In genomic region chr12:99721318-99721717, GRCm38 (mm10) we compare ENCODE assay signal across 11 mouse cellular contexts.
DNase-seq lines count a peak whose midpoint lies in the region; ATAC-seq and TF ChIP-seq lines count a peak whose summit lies in the region.
"Had no signal": no experiment of that assay in that cellular context is flagged by ENCODE, and none has a peak within 500 bp of the region (broad histone marks: within the 10 kb centered on the region; RNA-seq: fewer than 3 reads in every experiment).

No protein-coding gene starts in this region.

- no peak for TF ChIP-seq CTCF in lung, postnatal 0 days (IDR thresholded peaks at IDR 0.05)
- TF ChIP-seq CTCF in lung, adult 2 months (IDR thresholded peaks at IDR 0.05; ENCODE audit: insufficient read depth, low read length) = no peak

- 57% methylated on average over 10 of the region's 10 CpGs for WGBS in lung, postnatal 0 days
- 63% methylated on average over 10 of the region's 10 CpGs for WGBS in lung, adult 2 months
- 34% methylated on average over 10 of the region's 10 CpGs for WGBS in limb, embryonic 12.5 days
- WGBS in forebrain, embryonic 13.5 days = 82% methylated on average over 10 of the region's 10 CpGs

- H3K36me3 ChIP-seq in lung, postnatal 0 days (ENCODE audit: insufficient read depth, low read length) = no peaks in the 10 kb centered on the region
- H3K36me3 ChIP-seq in limb, embryonic 12.5 days = no peaks in the 10 kb centered on the region
- H3K36me3 ChIP-seq in forebrain, embryonic 13.5 days (ENCODE audit: poor library complexity, severe bottlenecking) = no peaks in the 10 kb centered on the region
- H3K36me3 ChIP-seq: liver, embryonic 15.5 days had no signal

- DNase-seq in heart, adult 11 months = peak; percentile 91
- no peak for DNase-seq in heart, postnatal 25 days (ENCODE audit: low spot score)
- peak; percentile 68 for DNase-seq in lung, postnatal 0 days (ENCODE audit: low spot score)
- DNase-seq in lung, adult 2 months = no peak
- no peak for DNase-seq in yolk sac, embryonic 10.5 days (ENCODE audit: low spot score)
- no peak for DNase-seq in spleen, postnatal 4 days (ENCODE audit: low spot score in 2 of 2)
- DNase-seq: kidney, adult 11 months had no signal

- no peak for TF ChIP-seq POLR2A in lung, adult 2 months (IDR thresholded peaks at IDR 0.05; ENCODE audit: borderline replicate concordance, extremely low read depth, low read depth, low read length)

- H3K27me3 ChIP-seq in lung, postnatal 0 days (replicated peaks; ENCODE audit: insufficient read depth, low read length) = no peaks in the 10 kb centered on the region
- no peaks in the 10 kb centered on the region for H3K27me3 ChIP-seq in limb, embryonic 12.5 days
- no peaks in the 10 kb centered on the region for H3K27me3 ChIP-seq in forebrain, embryonic 13.5 days
- H3K27me3 ChIP-seq: liver, embryonic 15.5 days had no signal

- H3K9ac ChIP-seq in lung, postnatal 0 days (replicated peaks; ENCODE audit: low read depth) = no peak overlapping the region
- H3K9ac ChIP-seq in limb, embryonic 12.5 days (replicated peaks) = no peak overlapping the region
- no peak overlapping the region for H3K9ac ChIP-seq in forebrain, embryonic 13.5 days
- H3K9ac ChIP-seq: liver, embryonic 15.5 days had no signal

- H3K9me3 ChIP-seq in lung, postnatal 0 days (ENCODE audit: low read length) = no peaks in the 10 kb centered on the region
- no peaks in the 10 kb centered on the region for H3K9me3 ChIP-seq in limb, embryonic 12.5 days
- no peaks in the 10 kb centered on the region for H3K9me3 ChIP-seq in forebrain, embryonic 13.5 days (replicated peaks)
- H3K9me3 ChIP-seq: liver, embryonic 15.5 days had no signal

- ATAC-seq in lung, postnatal 0 days = peak; percentile 64
- no peak for ATAC-seq in limb, embryonic 12.5 days (ENCODE audit: insufficient number of reproducible peaks, insufficient read depth, low FRiP score, low TSS enrichment, low read depth)
- ATAC-seq in forebrain, embryonic 13.5 days = no peak
- ATAC-seq: midbrain, embryonic 16.5 days had no signal

- no peak overlapping the region for H3K4me2 ChIP-seq in lung, postnatal 0 days (replicated peaks; ENCODE audit: low read depth, low read length)
- peak overlapping the region; percentile 7; the same call in 1 of the 2 replicates for H3K4me2 ChIP-seq in limb, embryonic 12.5 days
- no peak overlapping the region for H3K4me2 ChIP-seq in forebrain, embryonic 13.5 days
- H3K4me2 ChIP-seq: liver, embryonic 15.5 days had no signal

- no peak overlapping the region for H3K4me3 ChIP-seq in lung, postnatal 0 days (ENCODE audit: low read depth, low read length)
- H3K4me3 ChIP-seq in lung, adult 2 months (replicated peaks; ENCODE audit: extremely low read depth, low read depth, low read length) = no peak overlapping the region
- H3K4me3 ChIP-seq in limb, embryonic 12.5 days (replicated peaks) = no peak overlapping the region
- H3K4me3 ChIP-seq in forebrain, embryonic 13.5 days = no peak overlapping the region
- H3K4me3 ChIP-seq: liver, embryonic 15.5 days had no signal

- intact Hi-C loops in heart, postnatal 25 days (cut with DNase I) = loop anchor here (5.0 kb wide), 2 partner anchors 54 to 109 kb away; no protein-coding TSS in a partner anchor

- no peaks in the 10 kb centered on the region for H3K4me1 ChIP-seq in lung, postnatal 0 days (ENCODE audit: insufficient read depth, low read depth, low read length)
- no peaks in the 10 kb centered on the region for H3K4me1 ChIP-seq in lung, adult 2 months (ENCODE audit: control insufficient read depth, insufficient read depth, low read length)
- peaks cover 14% of the 10 kb centered on the region for H3K4me1 ChIP-seq in limb, embryonic 12.5 days (replicated peaks)
- H3K4me1 ChIP-seq in forebrain, embryonic 13.5 days = peaks cover 6% of the 10 kb centered on the region; the same call in 1 of the 2 replicates
- H3K4me1 ChIP-seq: liver, embryonic 15.5 days had no signal

- no peak overlapping the region for H3K27ac ChIP-seq in lung, postnatal 0 days (ENCODE audit: low read length)
- no peak overlapping the region for H3K27ac ChIP-seq in limb, embryonic 12.5 days
- H3K27ac ChIP-seq in forebrain, embryonic 13.5 days = no peak overlapping the region
- H3K27ac ChIP-seq: liver, embryonic 15.5 days had no signal

- TF ChIP-seq EP300 in lung, postnatal 0 days (IDR thresholded peaks at IDR 0.05) = 0 out of 2 replicates have a peak, but pooled peaks have one; percentile 24

Comparison
In these comparisons a context has a peak if more than half of its experiments do, and no peak if none do; other contexts are left out.
1. DNase-seq: peak in heart, adult 11 months (single experiment) and lung, postnatal 0 days (single experiment); none in heart, postnatal 25 days (single experiment), lung, adult 2 months (single experiment), yolk sac, embryonic 10.5 days (single experiment) and spleen, postnatal 4 days (0 of 2).